Mouse (Mus musculus) midbrain, embryonic 11.5 days (tissue): ENCODE measurements around the gene Faf2. TPM values are rescaled to one million over a fixed set of nuclear protein-coding genes. Genes with fewer than 3 reads are reported as not detected.

ENCODE experiments used
- ATAC-seq: fragments of 200-750 bp; cut with Nextera tagmentation; 2 replicates; pipeline ENCODE4 v1.8.0; 2017; ENCODE audit warnings: moderate TSS enrichment, moderate library complexity; ENCODE audit not compliant: low FRiP score
- DNase-seq: peaks from one replicate; pipeline ENCODE4 v3.0.0; 2015; ENCODE audit warnings: low spot score; ENCODE audit errors: missing footprints
- H3K27ac ChIP-seq: fragments of 300-500 bp; sonication (generic); 2 replicates; pipeline ENCODE4 v1.5.1; 2014; ENCODE audit warnings: low read depth, low read length
- H3K27me3 ChIP-seq: fragments of 300-500 bp; sonication (generic); 2 replicates; pipeline ENCODE4 v1.6.1; 2014; ENCODE audit warnings: mild to moderate bottlenecking, low read length, moderate library complexity, mixed read lengths; ENCODE audit not compliant: control insufficient read depth, insufficient read depth
- H3K36me3 ChIP-seq: fragments of 300-500 bp; sonication (generic); 2 replicates; pipeline ENCODE4 v1.6.1; 2014; ENCODE audit warnings: mild to moderate bottlenecking, low read length, moderate library complexity, mixed read lengths; ENCODE audit not compliant: control insufficient read depth, insufficient read depth
- H3K4me1 ChIP-seq: fragments of 300-500 bp; sonication (generic); 2 replicates; pipeline ENCODE4 v1.6.1; 2014; ENCODE audit warnings: low read length; ENCODE audit not compliant: control insufficient read depth, insufficient read depth
- H3K4me2 ChIP-seq: fragments of 300-500 bp; sonication (generic); 2 replicates; pipeline ENCODE4 v1.6.1; 2014; ENCODE audit warnings: mild to moderate bottlenecking, moderate library complexity
- H3K4me3 ChIP-seq: fragments of 300-500 bp; sonication (generic); 2 replicates; pipeline ENCODE4 v1.5.1; 2014; ENCODE audit warnings: low read depth, low read length
- H3K9ac ChIP-seq: fragments of 300-500 bp; sonication (generic); 2 replicates; pipeline ENCODE4 v1.6.1; 2014; ENCODE audit warnings: low read length
- H3K9me3 ChIP-seq: fragments of 300-500 bp; sonication (generic); 2 replicates; pipeline ENCODE4 v1.6.1; 2016; ENCODE audit warnings: low read length; ENCODE audit not compliant: control insufficient read depth
- WGBS: fragments of 180-500 bp; shearing (Covaris S2); extraction: QIAGEN DNeasy Blood & Tissue Kit; methylation state at CpG from one replicate; pipeline ENCODE4 v1.1.7; 2014; 5-methylcytosine and 5-hydroxymethylcytosine counted together
- polyA plus RNA-seq: library from polyadenylated mRNA; unstranded; fragments of >200 nt; fragmentation: Nextera tagmentation; extraction: Ambion mirVana; gene quantifications from 2 replicates; pipeline ENCODE4 v1.2.1, GENCODE M21; 2014

Faf2 gene
- 86.9 and 90.9 TPM in 2 replicates for polyA plus RNA-seq

GRCm38 (mm10) chr13:54621155-54621932 is at the start of gene Faf2:
TSS of gene Faf2 (plus strand) at chr13:54621784.
- 13% methylated on average over 44 of the region's 44 CpGs for WGBS
- H3K36me3 ChIP-seq = no peaks in the 10 kb centered on the region
- ATAC-seq = peak; percentile 98
- H3K27me3 ChIP-seq = no peaks in the 10 kb centered on the region
- peak within 1 kb of the TSS; percentile 36; the same call in 1 of the 2 replicates for H3K27ac ChIP-seq
- H3K4me3 ChIP-seq = peak within 1 kb of the TSS; percentile 95
- H3K9me3 ChIP-seq = no peaks in the 10 kb centered on the region
- DNase-seq = peak; percentile 100
- H3K4me1 ChIP-seq = peaks cover 7% of the 10 kb centered on the region
- H3K9ac ChIP-seq = peak within 1 kb of the TSS; percentile 95
- H3K4me2 ChIP-seq = peak within 1 kb of the TSS; percentile 89

- DNase-seq (no peak), ATAC-seq (no peak)
- no peak overlapping the region for H3K4me3 ChIP-seq
- no peaks in the 10 kb centered on the region for H3K9me3 ChIP-seq
- WGBS = 73% methylated on average over 4 of the region's 4 CpGs
- H3K4me2 ChIP-seq = no peak overlapping the region
- no peaks in the 10 kb centered on the region for H3K27me3 ChIP-seq
- peaks cover 4% of the 10 kb centered on the region; the same call in 1 of the 2 replicates for H3K36me3 ChIP-seq
- no peak overlapping the region for H3K9ac ChIP-seq
- H3K27ac ChIP-seq = no peak overlapping the region
- peaks cover 8% of the 10 kb centered on the region for H3K4me1 ChIP-seq
Measured at GRCm38 (mm10) chr13:54572621-54573020, 49.0 kb upstream of the Faf2 start.

- Histone ChIP-seq H3K27me3 (no peaks in the 10 kb centered on the region), H3K4me3 (peak within 1 kb of the TSS; percentile 94), H3K27ac (peak within 1 kb of the TSS; percentile 53; the same call in 1 of the 2 replicates), H3K4me2 (peak within 1 kb of the TSS; percentile 97), H3K4me1 (peaks cover 8% of the 10 kb centered on the region), H3K36me3 (peaks cover 4% of the 10 kb centered on the region; the same call in 1 of the 2 replicates), H3K9ac (peak within 1 kb of the TSS; percentile 91), H3K9me3 (no peaks in the 10 kb centered on the region)
- 0% methylated on average over 55 of the region's 55 CpGs for WGBS
- ATAC-seq (peak; percentile 96), DNase-seq (peak; percentile 97)
Measured at GRCm38 (mm10) chr13:54574854-54575481, 46.6 kb upstream of the Faf2 start, which contains the start of gene Arl10. TSS of gene Arl10 (plus strand) at chr13:54575015.

- Histone ChIP-seq H3K4me1 (peaks cover 8% of the 10 kb centered on the region), H3K36me3 (peaks cover 4% of the 10 kb centered on the region; the same call in 1 of the 2 replicates), H3K9ac (peak overlapping the region; percentile 91), H3K27ac (peak overlapping the region; percentile 53; the same call in 1 of the 2 replicates), H3K4me3 (peak overlapping the region; percentile 94), H3K27me3 (no peaks in the 10 kb centered on the region), H3K4me2 (peak overlapping the region; percentile 97), H3K9me3 (no peaks in the 10 kb centered on the region)
- peak; percentile 38; the same call in 1 of the 2 replicates for ATAC-seq
- no peak for DNase-seq
- WGBS = 4% methylated on average over 19 of the region's 19 CpGs
Measured at GRCm38 (mm10) chr13:54575489-54575888, 46.1 kb upstream of the Faf2 start.

- Histone ChIP-seq H3K9ac (no peak overlapping the region), H3K9me3 (no peaks in the 10 kb centered on the region), H3K27me3 (no peaks in the 10 kb centered on the region), H3K27ac (no peak overlapping the region), H3K36me3 (peaks cover 16% of the 10 kb centered on the region), H3K4me1 (peaks cover 8% of the 10 kb centered on the region), H3K4me3 (no peak overlapping the region), H3K4me2 (no peak overlapping the region)
- no peak for DNase-seq
- 85% methylated on average over 21 of the region's 21 CpGs for WGBS
- no peak for ATAC-seq
Measured at GRCm38 (mm10) chr13:54577652-54578507, 43.7 kb upstream of the Faf2 start.

GRCm38 (mm10) chr13:54581385-54581784 is 40.2 kb upstream of the Faf2 start:
- Histone ChIP-seq H3K27me3 (no peaks in the 10 kb centered on the region), H3K4me2 (no peak overlapping the region), H3K4me1 (no peaks in the 10 kb centered on the region), H3K4me3 (no peak overlapping the region), H3K27ac (no peak overlapping the region), H3K9me3 (no peaks in the 10 kb centered on the region), H3K36me3 (peaks cover 28% of the 10 kb centered on the region), H3K9ac (no peak overlapping the region)
- no peak for ATAC-seq
- WGBS = 85% methylated on average over 2 of the region's 2 CpGs
- no peak for DNase-seq

GRCm38 (mm10) chr13:54582126-54582525 is 39.5 kb upstream of the Faf2 start:
- no peaks in the 10 kb centered on the region for H3K27me3 ChIP-seq
- no peak overlapping the region for H3K4me3 ChIP-seq

GRCm38 (mm10) chr13:54582860-54583259 is 38.7 kb upstream of the Faf2 start:
- H3K27me3 ChIP-seq = no peaks in the 10 kb centered on the region
- peaks cover 27% of the 10 kb centered on the region for H3K36me3 ChIP-seq

More at GRCm38 (mm10) chr13:54582126-54582525, 39.5 kb upstream of the Faf2 start:
- DNase-seq (no peak), ATAC-seq (no peak)
- peaks cover 31% of the 10 kb centered on the region for H3K36me3 ChIP-seq
- H3K9me3 ChIP-seq = no peaks in the 10 kb centered on the region
- H3K4me1 ChIP-seq = no peaks in the 10 kb centered on the region
- 88% methylated on average over 10 of the region's 10 CpGs for WGBS
- H3K4me2 ChIP-seq = no peak overlapping the region
- no peak overlapping the region for H3K27ac ChIP-seq
- no peak overlapping the region for H3K9ac ChIP-seq

More at GRCm38 (mm10) chr13:54582860-54583259, 38.7 kb upstream of the Faf2 start:
- no peak for ATAC-seq
- WGBS = 87% methylated on average over 5 of the region's 5 CpGs
- Histone ChIP-seq H3K4me1 (no peaks in the 10 kb centered on the region), H3K9ac (no peak overlapping the region), H3K4me2 (no peak overlapping the region), H3K4me3 (no peak overlapping the region), H3K27ac (no peak overlapping the region), H3K9me3 (no peaks in the 10 kb centered on the region)
- no peak for DNase-seq
